Mouse (Mus musculus) left cerebral cortex, adult 2 months (tissue): ENCODE results near the gene Gm26741. TPM values are rescaled to one million over a fixed set of nuclear protein-coding genes. Genes with fewer than 3 reads are reported as not detected.
"Not testable (repeated sequence)": the region's sequence is repeated elsewhere in the genome, so short reads cannot be mapped to it uniquely, and the experiment has no call there.

Experiments used
- DNase-seq, 2 experiments: peaks; one replicate each; pipeline ENCODE4 v3.0.0; 2021 to 2022; ENCODE audit warnings: low spot score in 2 of 2, mixed read lengths in 1 of 2; ENCODE audit errors: extremely low spot score in 1 of 2
- H3K27ac ChIP-seq: fragments of 200-600 bp; 2 replicates; pipeline ENCODE4 v1.8.1; 2022
- H3K4me3 ChIP-seq: fragments of 200-600 bp; 2 replicates; pipeline ENCODE4 v1.8.1; 2022
- CTCF ChIP-seq: fragments of 200-600 bp; IDR thresholded peaks from 2 replicates; pipeline ENCODE4 v1.8.1; 2022; ENCODE audit warnings: antibody characterized with exemption, mild to moderate bottlenecking, moderate library complexity
- intact Hi-C: fragments of 180-260 bp; cut with DNase I; formaldehyde crosslinking; loops from one replicate; pipeline ENCODE4 v1.15.1; 2025
- long read RNA-seq, 2 experiments: library from polyadenylated mRNA; stranded (forward); transcript quantifications; one replicate each; pipeline ENCODE4 v2.0.0; 2021; ENCODE audit warnings: borderline mapping rate in 2 of 2
- total RNA-seq, 2 experiments: library from RNA; stranded (reverse); gene quantifications; 2 replicates each; pipeline ENCODE4 v1.2.3; 2021

Gene Gm26741
- total RNA-seq, result not detected
- long read RNA-seq, experiment 1, result 0 reads
- long read RNA-seq, experiment 2, result 0 reads

- no peak for TF ChIP-seq CTCF
- intact Hi-C loops, result no loop called here
- H3K4me3 ChIP-seq, result no peak within 1 kb of the TSS
- no peak within 1 kb of the TSS for H3K27ac ChIP-seq
- no peak for DNase-seq
Measured at GRCm38 (mm10) chr10:52358467-52358866, at the start of gene Gm26741. Gene Gm26741 (plus strand): TSS chr10:52358767.

- no peak overlapping the region for H3K27ac ChIP-seq
- DNase-seq, result no peak
- intact Hi-C loops, result no loop called here
- TF ChIP-seq CTCF, result no peak
- no peak overlapping the region for H3K4me3 ChIP-seq
Measured at GRCm38 (mm10) chr10:52309196-52309595, 49.4 kb upstream of the Gm26741 start.

- H3K4me3 ChIP-seq, result no peak overlapping the region
- intact Hi-C loops, result no loop called here
- no peak for TF ChIP-seq CTCF
- DNase-seq, result no peak
- H3K27ac ChIP-seq, result no peak overlapping the region
Measured at GRCm38 (mm10) chr10:52319506-52320286, 38.9 kb upstream of the Gm26741 start.

GRCm38 (mm10) chr10:52321918-52322317, 36.6 kb upstream of the Gm26741 start:
- no peak for TF ChIP-seq CTCF
- no peak for DNase-seq
- Histone ChIP-seq H3K4me3 (no peak overlapping the region), H3K27ac (no peak overlapping the region)
- intact Hi-C loops, result no loop called here

- peak; percentile 29 to 44 for DNase-seq
- intact Hi-C loops, result loop anchor here (2.0 to 5.0 kb wide), 4 partner anchors 98 to 539 kb away; partner anchors contain the start of gene Dcbld1
- H3K27ac ChIP-seq, result no peak overlapping the region
- TF ChIP-seq CTCF, result peak; percentile 78
- no peak overlapping the region for H3K4me3 ChIP-seq
Measured at GRCm38 (mm10) chr10:52331007-52331406, 27.6 kb upstream of the Gm26741 start.

GRCm38 (mm10) chr10:52343324-52343723, 15.2 kb upstream of the Gm26741 start:
- H3K4me3 ChIP-seq, H3K27ac ChIP-seq, DNase-seq, intact Hi-C loops: not testable (repeated sequence)

GRCm38 (mm10) chr10:52353184-52353583, 5.4 kb upstream of the Gm26741 start:
- no peak; the same call in 1 of the 2 replicates for TF ChIP-seq CTCF
- H3K4me3 ChIP-seq, result no peak overlapping the region
- DNase-seq, result no peak
- intact Hi-C loops, result no loop called here
- no peak overlapping the region for H3K27ac ChIP-seq

GRCm38 (mm10) chr10:52360241-52360735, 1.7 kb downstream of the Gm26741 start:
- DNase-seq, result no peak
- Histone ChIP-seq H3K27ac (no peak overlapping the region), H3K4me3 (no peak overlapping the region)
- intact Hi-C loops, result no loop called here
- no peak for TF ChIP-seq CTCF

GRCm38 (mm10) chr10:52360862-52361609, 2.5 kb downstream of the Gm26741 start:
- intact Hi-C loops, result no loop called here

GRCm38 (mm10) chr10:52368376-52368775, 9.8 kb downstream of the Gm26741 start:
- no peak for DNase-seq
- H3K4me3 ChIP-seq, result no peak overlapping the region
- no peak for TF ChIP-seq CTCF
- intact Hi-C loops, result no loop called here
- H3K27ac ChIP-seq, result no peak overlapping the region

More at GRCm38 (mm10) chr10:52360862-52361609, 2.5 kb downstream of the Gm26741 start:
- H3K27ac ChIP-seq, result no peak overlapping the region
- no peak for DNase-seq
- no peak overlapping the region for H3K4me3 ChIP-seq
- no peak for TF ChIP-seq CTCF

- Histone ChIP-seq H3K4me3 (no peak overlapping the region), H3K27ac (no peak overlapping the region)
- DNase-seq, result no peak
- no peak for TF ChIP-seq CTCF
- intact Hi-C loops, result no loop called here
Measured at GRCm38 (mm10) chr10:52373834-52374233, 15.3 kb downstream of the Gm26741 start.

GRCm38 (mm10) chr10:52374651-52375050, 16.1 kb downstream of the Gm26741 start:
- no peak for TF ChIP-seq CTCF
- no peak for DNase-seq
- intact Hi-C loops, result no loop called here
- no peak overlapping the region for H3K27ac ChIP-seq
- H3K4me3 ChIP-seq, result no peak overlapping the region
